Mouse (Mus musculus): ENCODE results near the gene Sbno2. TPM values are rescaled to one million over a fixed set of nuclear protein-coding genes. Genes with fewer than 3 reads are reported as not detected.

Sbno2 gene
- total RNA-seq, 2 experiments from 2014 or later = 6.2 to 6.3 TPM

GRCm38 (mm10) chr10:80143664-80144063 is 38.3 kb upstream of the Sbno2 start:
- intact Hi-C loops (cut with DNase I; ENCODE audit: low total_unique reads) = loop anchor here (1.0 kb wide), 1 partner anchor 22 kb away; the partner anchor contains the start of gene Cirbp

GRCm38 (mm10) chr10:80142530-80142925 is 37.2 kb upstream of the Sbno2 start:
- intact Hi-C loops (cut with DNase I; ENCODE audit: low total_unique reads) = no loop called here
- DNase-seq = no peak

More at GRCm38 (mm10) chr10:80143664-80144063, 38.3 kb upstream of the Sbno2 start:
- no peak for DNase-seq

GRCm38 (mm10) chr10:80141786-80142529 is 36.6 kb upstream of the Sbno2 start:
- intact Hi-C loops (cut with DNase I; ENCODE audit: low total_unique reads) = no loop called here

GRCm38 (mm10) chr10:80141243-80141642 is 35.9 kb upstream of the Sbno2 start:
- intact Hi-C loops (cut with DNase I; ENCODE audit: low total_unique reads) = no loop called here
- DNase-seq = peak; percentile 92

More at GRCm38 (mm10) chr10:80141786-80142529, 36.6 kb upstream of the Sbno2 start:
- DNase-seq = peak; percentile 96

- DNase-seq = no peak
- intact Hi-C loops (cut with DNase I; ENCODE audit: low total_unique reads) = no loop called here
These were observed 35.3 kb upstream of the Sbno2 start, which contains the start of gene Cbarp for GRCm38 (mm10) chr10:80140666-80141035. Gene Cbarp (minus strand): TSS chr10:80140835.

GRCm38 (mm10) chr10:80139975-80140665 is 34.7 kb upstream of the Sbno2 start:
- DNase-seq = no peak
- intact Hi-C loops (cut with DNase I; ENCODE audit: low total_unique reads) = no loop called here

GRCm38 (mm10) chr10:80139439-80139775 is 34.0 kb upstream of the Sbno2 start:
- no peak for DNase-seq
- intact Hi-C loops (cut with DNase I; ENCODE audit: low total_unique reads) = no loop called here

GRCm38 (mm10) chr10:80138553-80139438 is 33.4 kb upstream of the Sbno2 start, which contains the start of gene Atp5d:
Gene Atp5d (plus strand): TSS chr10:80138632.
- DNase-seq = no peak
- intact Hi-C loops (cut with DNase I; ENCODE audit: low total_unique reads) = no loop called here

GRCm38 (mm10) chr10:80137626-80138552 is 32.5 kb upstream of the Sbno2 start:
- intact Hi-C loops (cut with DNase I; ENCODE audit: low total_unique reads) = no loop called here
- no peak for DNase-seq

- intact Hi-C loops (cut with DNase I; ENCODE audit: low total_unique reads) = no loop called here
These were observed 31.7 kb upstream of the Sbno2 start for GRCm38 (mm10) chr10:80136952-80137625.

GRCm38 (mm10) chr10:80136179-80136951 is 31.0 kb upstream of the Sbno2 start:
- DNase-seq = peak; percentile 17
- intact Hi-C loops (cut with DNase I; ENCODE audit: low total_unique reads) = no loop called here

More at GRCm38 (mm10) chr10:80136952-80137625, 31.7 kb upstream of the Sbno2 start:
- DNase-seq = no peak

- no peak for DNase-seq
- intact Hi-C loops (cut with DNase I; ENCODE audit: low total_unique reads) = no loop called here
These were observed 30.3 kb upstream of the Sbno2 start for GRCm38 (mm10) chr10:80135641-80136040.

- intact Hi-C loops (cut with DNase I; ENCODE audit: low total_unique reads) = no loop called here
- no peak for DNase-seq
These were observed 29.8 kb upstream of the Sbno2 start for GRCm38 (mm10) chr10:80135161-80135560.

GRCm38 (mm10) chr10:80134421-80134820 is 29.1 kb upstream of the Sbno2 start:
- intact Hi-C loops (cut with DNase I; ENCODE audit: low total_unique reads) = no loop called here
- no peak for DNase-seq

GRCm38 (mm10) chr10:80133226-80133849 is 28.0 kb upstream of the Sbno2 start:
- intact Hi-C loops (cut with DNase I; ENCODE audit: low total_unique reads) = no loop called here
- no peak for DNase-seq

GRCm38 (mm10) chr10:80131952-80132350 is 26.6 kb upstream of the Sbno2 start:
- no peak for DNase-seq
- intact Hi-C loops (cut with DNase I; ENCODE audit: low total_unique reads) = no loop called here

GRCm38 (mm10) chr10:80131316-80131951 is 26.1 kb upstream of the Sbno2 start:
- intact Hi-C loops (cut with DNase I; ENCODE audit: low total_unique reads) = no loop called here
- DNase-seq = no peak

Measured in gastrocnemius, postnatal 14 days (tissue).